Mouse (Mus musculus): ENCODE data around the gene Snrpf. TPM values are rescaled to one million over a fixed set of nuclear protein-coding genes. Genes with fewer than 3 reads are reported as not detected.
"Not testable (repeated sequence)": the region's sequence is repeated elsewhere in the genome, so short reads cannot be mapped to it uniquely, and the experiment has no call there.

The Snrpf gene
- polyA plus RNA-seq, 1 experiment from 2014 or later: 84.7 TPM

- H3K9me3 ChIP-seq: no peaks in the 10 kb centered on the region
- H3K9ac ChIP-seq: no peak overlapping the region
- no peak overlapping the region for H3K4me2 ChIP-seq
- H3K27me3 ChIP-seq: no peaks in the 10 kb centered on the region
- no peak for ATAC-seq (ENCODE audit: low FRiP score)
- 57% methylated on average over 2 of the region's 2 CpGs for WGBS
- no peaks in the 10 kb centered on the region for H3K4me1 ChIP-seq (replicated peaks)
- no peak overlapping the region for H3K27ac ChIP-seq
- H3K36me3 ChIP-seq: no peaks in the 10 kb centered on the region
- H3K4me3 ChIP-seq: no peak overlapping the region
Measured at GRCm38 (mm10) chr10:93572209-93572608, 17.3 kb downstream of the Snrpf start.

GRCm38 (mm10) chr10:93568671-93569070 lies 20.8 kb downstream of the Snrpf start:
- Histone ChIP-seq H3K27ac (no peak overlapping the region), H3K27me3 (no peaks in the 10 kb centered on the region), H3K4me3 (no peak overlapping the region), H3K9me3 (no peaks in the 10 kb centered on the region), H3K4me2 (no peak overlapping the region), H3K4me1 (replicated peaks) (no peaks in the 10 kb centered on the region), H3K9ac (no peak overlapping the region), H3K36me3 (no peaks in the 10 kb centered on the region)
- no peak for ATAC-seq (ENCODE audit: low FRiP score)
- WGBS: 86% methylated on average over 6 of the region's 6 CpGs

- H3K27me3 ChIP-seq: no peaks in the 10 kb centered on the region
- H3K4me2 ChIP-seq: no peak overlapping the region
- no peaks in the 10 kb centered on the region for H3K36me3 ChIP-seq
- no peak overlapping the region for H3K27ac ChIP-seq
- ATAC-seq (ENCODE audit: low FRiP score): no peak
- H3K9me3 ChIP-seq: no peaks in the 10 kb centered on the region
- H3K9ac ChIP-seq: no peak overlapping the region
- H3K4me1 ChIP-seq (replicated peaks): no peaks in the 10 kb centered on the region
- 94% methylated on average over 11 of the region's 11 CpGs for WGBS
- H3K4me3 ChIP-seq: no peak overlapping the region
Measured at GRCm38 (mm10) chr10:93567841-93568566, 21.5 kb downstream of the Snrpf start.

GRCm38 (mm10) chr10:93567066-93567465 lies 22.4 kb downstream of the Snrpf start:
- Histone ChIP-seq H3K9ac (no peak overlapping the region), H3K27ac (no peak overlapping the region), H3K27me3 (no peaks in the 10 kb centered on the region), H3K9me3 (no peaks in the 10 kb centered on the region), H3K4me3 (no peak overlapping the region), H3K36me3 (no peaks in the 10 kb centered on the region), H3K4me2 (no peak overlapping the region), H3K4me1 (replicated peaks) (no peaks in the 10 kb centered on the region)
- ATAC-seq (ENCODE audit: low FRiP score): no peak
- WGBS: 92% methylated on average over 10 of the region's 10 CpGs

GRCm38 (mm10) chr10:93564518-93565090 lies 24.9 kb downstream of the Snrpf start:
- H3K27ac ChIP-seq: no peak overlapping the region
- H3K9me3 ChIP-seq: no peaks in the 10 kb centered on the region
- no peaks in the 10 kb centered on the region for H3K36me3 ChIP-seq
- H3K27me3 ChIP-seq: no peaks in the 10 kb centered on the region
- 93% methylated on average over 14 of the region's 14 CpGs for WGBS
- H3K4me2 ChIP-seq: no peak overlapping the region
- H3K9ac ChIP-seq: no peak overlapping the region
- no peaks in the 10 kb centered on the region for H3K4me1 ChIP-seq (replicated peaks)
- no peak overlapping the region for H3K4me3 ChIP-seq
- ATAC-seq (ENCODE audit: low FRiP score): no peak

- H3K27me3 ChIP-seq: no peaks in the 10 kb centered on the region
- H3K36me3 ChIP-seq: no peaks in the 10 kb centered on the region
- no peaks in the 10 kb centered on the region for H3K4me1 ChIP-seq (replicated peaks)
- 55% methylated on average over 9 of the region's 9 CpGs for WGBS
- H3K9me3 ChIP-seq: no peaks in the 10 kb centered on the region
- no peak overlapping the region for H3K4me2 ChIP-seq
- H3K9ac ChIP-seq: no peak overlapping the region
- H3K27ac ChIP-seq: no peak overlapping the region
- ATAC-seq (ENCODE audit: low FRiP score): no peak
- H3K4me3 ChIP-seq: no peak overlapping the region
Measured at GRCm38 (mm10) chr10:93559786-93560185, 29.7 kb downstream of the Snrpf start.

- not testable (repeated sequence) for H3K4me2 ChIP-seq; H3K4me3 ChIP-seq; H3K27ac ChIP-seq; H3K9ac ChIP-seq; H3K27me3 ChIP-seq; H3K4me1 ChIP-seq (replicated peaks); H3K9me3 ChIP-seq; H3K36me3 ChIP-seq; ATAC-seq (ENCODE audit: low FRiP score)
- WGBS: 84% methylated on average over 2 of the region's 2 CpGs
Measured at GRCm38 (mm10) chr10:93557971-93558370, 31.5 kb downstream of the Snrpf start.

- H3K4me1 ChIP-seq (replicated peaks): no peaks in the 10 kb centered on the region
- no peaks in the 10 kb centered on the region for H3K27me3 ChIP-seq
- no peaks in the 10 kb centered on the region for H3K36me3 ChIP-seq
- H3K9ac ChIP-seq: no peak overlapping the region
- H3K4me3 ChIP-seq: no peak overlapping the region
- no peak for ATAC-seq (ENCODE audit: low FRiP score)
- H3K27ac ChIP-seq: no peak overlapping the region
- 90% methylated on average over 8 of the region's 8 CpGs for WGBS
- H3K4me2 ChIP-seq: no peak overlapping the region
- H3K9me3 ChIP-seq: no peaks in the 10 kb centered on the region
Measured at GRCm38 (mm10) chr10:93552596-93552995, 36.9 kb downstream of the Snrpf start.

- WGBS: 86% methylated on average over 10 of the region's 10 CpGs
- Histone ChIP-seq H3K4me2 (no peak overlapping the region), H3K27me3 (no peaks in the 10 kb centered on the region), H3K36me3 (no peaks in the 10 kb centered on the region), H3K4me1 (replicated peaks) (no peaks in the 10 kb centered on the region), H3K4me3 (no peak overlapping the region), H3K9me3 (no peaks in the 10 kb centered on the region), H3K9ac (no peak overlapping the region), H3K27ac (no peak overlapping the region)
- ATAC-seq (ENCODE audit: low FRiP score): no peak
Measured at GRCm38 (mm10) chr10:93549821-93550220, 39.7 kb downstream of the Snrpf start.

- no peak overlapping the region for H3K4me2 ChIP-seq
- H3K4me1 ChIP-seq (replicated peaks): no peaks in the 10 kb centered on the region
- H3K9ac ChIP-seq: no peak overlapping the region
- H3K36me3 ChIP-seq: no peaks in the 10 kb centered on the region
- WGBS: 15% methylated on average over 7 of the region's 7 CpGs
- H3K4me3 ChIP-seq: no peak overlapping the region
- no peaks in the 10 kb centered on the region for H3K27me3 ChIP-seq
- no peak overlapping the region for H3K27ac ChIP-seq
- peak; percentile 61; the same call in 1 of the 2 replicates for ATAC-seq (ENCODE audit: low FRiP score)
- H3K9me3 ChIP-seq: no peaks in the 10 kb centered on the region
Measured at GRCm38 (mm10) chr10:93548991-93549390, 40.5 kb downstream of the Snrpf start.

GRCm38 (mm10) chr10:93547741-93548270 lies 41.7 kb downstream of the Snrpf start:
- ATAC-seq (ENCODE audit: low FRiP score): no peak
- Histone ChIP-seq H3K9me3 (no peaks in the 10 kb centered on the region), H3K27ac (no peak overlapping the region), H3K4me1 (replicated peaks) (no peaks in the 10 kb centered on the region; the same call in 1 of the 2 replicates), H3K27me3 (no peaks in the 10 kb centered on the region), H3K4me3 (no peak overlapping the region), H3K9ac (no peak overlapping the region), H3K4me2 (no peak overlapping the region), H3K36me3 (no peaks in the 10 kb centered on the region)
- WGBS: 88% methylated on average over 4 of the region's 4 CpGs

- Histone ChIP-seq H3K36me3 (no peaks in the 10 kb centered on the region), H3K27ac (no peak overlapping the region), H3K4me3 (no peak overlapping the region), H3K9ac (no peak overlapping the region), H3K27me3 (peaks cover 6% of the 10 kb centered on the region; the same call in 1 of the 2 replicates), H3K9me3 (no peaks in the 10 kb centered on the region), H3K4me1 (replicated peaks) (peaks cover 13% of the 10 kb centered on the region), H3K4me2 (no peak overlapping the region)
- ATAC-seq (ENCODE audit: low FRiP score): no peak
- WGBS: 77% methylated on average over 5 of the region's 5 CpGs
Measured at GRCm38 (mm10) chr10:93544172-93544571, 45.3 kb downstream of the Snrpf start.

- Histone ChIP-seq H3K9ac (no peak overlapping the region), H3K4me1 (replicated peaks) (peaks cover 13% of the 10 kb centered on the region), H3K27ac (no peak overlapping the region), H3K27me3 (peaks cover 6% of the 10 kb centered on the region), H3K9me3 (no peaks in the 10 kb centered on the region), H3K36me3 (no peaks in the 10 kb centered on the region), H3K4me2 (no peak overlapping the region), H3K4me3 (no peak overlapping the region)
- WGBS: 45% methylated on average over 6 of the region's 6 CpGs
- no peak for ATAC-seq (ENCODE audit: low FRiP score)
Measured at GRCm38 (mm10) chr10:93543176-93543575, 46.3 kb downstream of the Snrpf start.
